Mouse (Mus musculus): ENCODE results near the gene Mettl7a3.
"Not testable (repeated sequence)": the region's sequence is repeated elsewhere in the genome, so short reads cannot be mapped to it uniquely, and the experiment has no call there.

DNA sequence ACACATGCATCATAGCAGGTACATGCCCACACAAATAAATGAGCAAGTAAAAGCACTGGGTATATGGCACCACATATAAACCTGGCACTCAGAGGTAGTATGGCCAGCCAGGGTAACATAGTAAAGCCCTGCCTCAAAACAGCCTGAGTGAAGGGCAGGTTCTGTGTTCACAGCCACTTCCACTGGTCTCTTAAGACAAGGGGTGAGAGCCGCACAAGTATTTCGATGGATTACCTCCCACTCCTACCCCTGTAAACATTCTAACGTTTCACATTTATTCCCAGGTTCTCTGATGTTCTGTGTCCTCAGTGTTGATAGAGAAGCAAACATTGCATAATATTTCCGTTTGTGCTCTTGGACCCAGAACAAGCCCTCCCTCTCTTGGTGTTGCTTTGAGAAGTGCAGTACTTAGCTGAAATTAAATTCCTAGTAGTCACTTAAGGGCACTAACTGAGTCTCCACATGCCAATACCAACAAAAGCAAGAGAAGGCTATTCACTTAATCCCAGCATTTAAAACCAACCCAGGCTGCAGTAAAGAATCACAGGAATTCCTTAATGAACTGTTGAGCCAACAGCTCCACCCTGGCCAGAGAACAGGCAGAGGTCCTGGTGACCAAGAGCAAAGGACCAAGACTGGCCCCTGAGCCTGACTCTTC lies 16.6 kb upstream of the Mettl7a3 start:
- not testable (repeated sequence) for TF ChIP-seq POLR2A (IDR thresholded peaks at IDR 0.05; ENCODE audit: insufficient read length, low read depth); TCF12 (IDR thresholded peaks at IDR 0.05; ENCODE audit: insufficient read depth, poor library complexity, severe bottlenecking); USF1 (IDR thresholded peaks at IDR 0.05; ENCODE audit: low read depth); E2F4 (IDR thresholded peaks at IDR 0.05; ENCODE audit: insufficient read depth); POLR2AphosphoS2 (IDR thresholded peaks at IDR 0.05; ENCODE audit: insufficient read length, low read depth); MAX (IDR thresholded peaks at IDR 0.05; ENCODE audit: low read depth)

Measured in myocyte (in vitro differentiated cells).